ENCODE assay signal across 10 mouse cellular contexts in genomic region chr2:160369653-160370420, GRCm38 (mm10). TPM values are rescaled to one million over a fixed set of nuclear protein-coding genes. Genes with fewer than 3 reads are reported as not detected.
DNase-seq lines count a peak whose midpoint lies in the region; ATAC-seq and TF ChIP-seq lines count a peak whose summit lies in the region.
"Had no signal": no experiment of that assay in that cellular context is flagged by ENCODE, and none has a peak within 500 bp of the region (broad histone marks: within the 10 kb centered on the region; RNA-seq: fewer than 3 reads in every experiment).

No protein-coding gene starts in this region.

- H3K9me3 ChIP-seq in kidney, postnatal 0 days (replicated peaks; ENCODE audit: low read length) = no peaks in the 10 kb centered on the region
- no peaks in the 10 kb centered on the region for H3K9me3 ChIP-seq in forebrain, embryonic 14.5 days (replicated peaks; ENCODE audit: control insufficient read depth, low read length)
- no peaks in the 10 kb centered on the region for H3K9me3 ChIP-seq in neural tube, embryonic 11.5 days (ENCODE audit: control insufficient read depth, low read length)

- peaks cover 49% of the 10 kb centered on the region for H3K27me3 ChIP-seq in kidney, postnatal 0 days (ENCODE audit: insufficient read depth, low read length)
- peaks cover 62% of the 10 kb centered on the region for H3K27me3 ChIP-seq in forebrain, embryonic 14.5 days (replicated peaks; ENCODE audit: control insufficient read depth, insufficient read depth, low read length)
- H3K27me3 ChIP-seq in neural tube, embryonic 11.5 days (ENCODE audit: control insufficient read depth, insufficient read depth, low read length) = peaks cover 74% of the 10 kb centered on the region

- H3K4me1 ChIP-seq in kidney, postnatal 0 days (replicated peaks; ENCODE audit: insufficient read depth, low read length) = peaks cover 19% of the 10 kb centered on the region
- H3K4me1 ChIP-seq in forebrain, embryonic 14.5 days (ENCODE audit: control insufficient read depth, insufficient read depth, low read length) = peaks cover 7% of the 10 kb centered on the region; the same call in 1 of the 2 replicates
- H3K4me1 ChIP-seq in neural tube, embryonic 11.5 days (ENCODE audit: control insufficient read depth, insufficient read depth, low read length) = peaks cover 5% of the 10 kb centered on the region; the same call in 1 of the 2 replicates

- no peaks in the 10 kb centered on the region for H3K36me3 ChIP-seq in kidney, postnatal 0 days (ENCODE audit: insufficient read depth, low read length)
- no peaks in the 10 kb centered on the region for H3K36me3 ChIP-seq in forebrain, embryonic 14.5 days (ENCODE audit: control insufficient read depth, insufficient read depth, low read length)
- no peaks in the 10 kb centered on the region for H3K36me3 ChIP-seq in neural tube, embryonic 11.5 days (ENCODE audit: control insufficient read depth, insufficient read depth, low read length)

- WGBS in kidney, postnatal 0 days = 5% methylated on average over 25 of the region's 25 CpGs
- 1% methylated on average over 25 of the region's 25 CpGs for WGBS in forebrain, embryonic 14.5 days
- under 1% methylated on average over 25 of the region's 25 CpGs for WGBS in neural tube, embryonic 11.5 days

- H3K4me3 ChIP-seq in kidney, postnatal 0 days (replicated peaks; ENCODE audit: low read depth, low read length) = no peak overlapping the region
- 0 out of 2 replicates have a peak overlapping the region, but pooled peaks have one; percentile 22 for H3K4me3 ChIP-seq in forebrain, embryonic 14.5 days (ENCODE audit: low read depth, low read length)
- no peak overlapping the region for H3K4me3 ChIP-seq in neural tube, embryonic 11.5 days (ENCODE audit: low read depth, low read length)

- no peak for ATAC-seq in kidney, postnatal 0 days (replicated peaks; ENCODE audit: low FRiP score, low read depth)
- ATAC-seq in forebrain, embryonic 14.5 days = no peak
- no peak for ATAC-seq in neural tube, embryonic 11.5 days (ENCODE audit: insufficient read depth, low FRiP score, low TSS enrichment)

- peak overlapping the region; percentile 93 for H3K4me2 ChIP-seq in kidney, postnatal 0 days (ENCODE audit: low read length)
- no peak overlapping the region for H3K4me2 ChIP-seq in forebrain, embryonic 14.5 days (ENCODE audit: low read length)
- peak overlapping the region; percentile 41; the same call in 1 of the 2 replicates for H3K4me2 ChIP-seq in neural tube, embryonic 11.5 days (ENCODE audit: low read depth)

- no peak for TF ChIP-seq CTCF in kidney, postnatal 0 days (IDR thresholded peaks at IDR 0.05; ENCODE audit: low read depth)

- H3K27ac ChIP-seq in kidney, postnatal 0 days = no peak overlapping the region
- no peak overlapping the region for H3K27ac ChIP-seq in forebrain, embryonic 14.5 days (ENCODE audit: low read depth, low read length)
- H3K27ac ChIP-seq in neural tube, embryonic 11.5 days (ENCODE audit: low read depth, low read length) = no peak overlapping the region

- H3K9ac ChIP-seq in kidney, postnatal 0 days (ENCODE audit: low read depth, low read length) = no peak overlapping the region
- H3K9ac ChIP-seq in forebrain, embryonic 14.5 days (ENCODE audit: low read length) = no peak overlapping the region; the same call in 1 of the 2 replicates
- no peak overlapping the region for H3K9ac ChIP-seq in neural tube, embryonic 11.5 days (ENCODE audit: low read length)

- peak; percentile 52 for DNase-seq in embryo, embryonic 9.5 days (ENCODE audit: extremely low spot score)
- DNase-seq in embryo, embryonic 11 days = no peak
- DNase-seq in kidney, postnatal 0 days (ENCODE audit: low spot score) = no peak
- DNase-seq in kidney, adult 18-20 months = no peak
- no peak for DNase-seq in forebrain, embryonic 14.5 days (ENCODE audit: low spot score)
- DNase-seq in neural tube, embryonic 11.5 days (ENCODE audit: low spot score) = no peak
- DNase-seq in right cerebral cortex, postnatal 25 days = no peak
- DNase-seq in adipocyte (ENCODE audit: low spot score) = no peak
- DNase-seq: kidney, adult 9 months; left cerebral cortex, postnatal 4 days had no signal

RNA-seq across cellular contexts. Expression of gene Mafb, which starts 3.0 kb away (rescaled TPM):
- 31.5 and 31.7 TPM in 2 replicates for polyA plus RNA-seq in kidney, postnatal 0 days (2015; fragmentation: Nextera tagmentation; extraction: Ambion mirVana)
- polyA plus RNA-seq in forebrain, embryonic 14.5 days (2014; fragmentation: Nextera tagmentation; extraction: Ambion mirVana) = 6.1 and 8.3 TPM in 2 replicates
- 11.6 and 13.3 TPM in 2 replicates for polyA plus RNA-seq in neural tube, embryonic 11.5 days (2014; fragmentation: Nextera tagmentation; extraction: Ambion mirVana)

RNA-seq across cellular contexts. Expression of gene Gm826, which starts 35.9 kb away (rescaled TPM):
- polyA plus RNA-seq in kidney, postnatal 0 days (2015; fragmentation: Nextera tagmentation; extraction: Ambion mirVana) = 0.28 and 0.49 TPM in 2 replicates
- polyA plus RNA-seq in forebrain, embryonic 14.5 days (2014; fragmentation: Nextera tagmentation; extraction: Ambion mirVana) = not detected in 2 replicates
- not detected in 2 replicates for polyA plus RNA-seq in neural tube, embryonic 11.5 days (2014; fragmentation: Nextera tagmentation; extraction: Ambion mirVana)
